Mouse (Mus musculus) heart, adult 10 weeks (tissue): ENCODE data around the gene Tmc1. TPM values are rescaled to one million over a fixed set of nuclear protein-coding genes. Genes with fewer than 3 reads are reported as not detected.

Experiments used
- polyA plus RNA-seq: library from polyadenylated mRNA; stranded (reverse); fragments of 350-450 nt; fragmentation: Illumina TruSeq; extraction: RNeasy Lipid Tissue Mini Kit (QIAGEN cat#74804); gene quantifications from one replicate; pipeline ENCODE4 v1.2.3, GENCODE M21; 2014; ENCODE audit warnings: low read depth, low replicate concordance

The Tmc1 gene
- not detected for polyA plus RNA-seq

DNA sequence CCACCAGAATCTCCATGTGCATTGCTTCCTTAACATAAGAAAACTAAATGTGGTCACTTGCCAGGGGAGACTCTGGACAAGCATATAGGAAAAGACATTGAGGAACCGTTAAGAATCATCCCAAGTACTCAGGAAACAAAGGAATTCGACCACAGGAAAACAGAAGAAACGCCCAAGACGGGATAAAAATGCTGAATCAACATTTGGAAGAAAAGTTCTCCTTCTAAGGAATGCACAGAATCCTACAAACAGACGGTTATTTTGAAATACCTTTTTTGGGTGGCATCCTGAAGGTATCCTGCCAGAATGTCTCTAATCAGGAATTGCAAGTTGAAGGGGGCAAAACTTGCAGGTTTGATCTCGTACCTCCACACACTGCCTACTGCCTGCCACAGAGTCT lies at the start of gene Tmc1:
TSS of gene Tmc1 (minus strand) at position 329 of the 400 bp plus-strand sequence.

Other genes starting within 250 kb of the Tmc1 start
- 0.29 TPM for gene Aldh1a7, start 226.6 kb downstream of the Tmc1 start, polyA plus RNA-seq